Mouse (Mus musculus) E14TG2a.4 (cell line): ENCODE data around the gene Il6ra.

ENCODE experiments used
- H3K27me3 ChIP-seq: 2 replicates; pipeline ENCODE4 v1.6.1; 2014; ENCODE audit warnings: low read length, control low read depth; ENCODE audit not compliant: insufficient read depth
- H3K36me3 ChIP-seq: 2 replicates; pipeline ENCODE4 v1.6.1; 2014; ENCODE audit warnings: low read length, control low read depth; ENCODE audit not compliant: insufficient read depth
- H3K4me1 ChIP-seq: replicated peaks from 2 replicates; pipeline ENCODE4 v1.6.1; 2014; ENCODE audit warnings: low read depth, low read length, control low read depth
- H3K4me3 ChIP-seq: replicated peaks from 2 replicates; pipeline ENCODE4 v1.5.1; 2014; ENCODE audit warnings: mild to moderate bottlenecking, low read length
- H3K9me3 ChIP-seq: 2 replicates; pipeline ENCODE4 v1.6.1; 2014; ENCODE audit warnings: low read length, control low read depth
- CTCF ChIP-seq: conservative IDR thresholded peaks from 2 replicates; pipeline ENCODE4 v1.5.1; 2014; ENCODE audit warnings: low read length
- NANOG ChIP-seq: IDR thresholded peaks from 2 replicates; pipeline ENCODE4 v1.6.1; 2014; ENCODE audit warnings: borderline replicate concordance, low read length, mixed read lengths
- POU5F1 ChIP-seq: IDR thresholded peaks from 2 replicates; pipeline ENCODE4 v1.6.1; 2014; ENCODE audit warnings: low read length, borderline replicate concordance

Gene Il6ra

GRCm38 (mm10) chr3:89948655-89949054 is 35.7 kb upstream of the Il6ra start:
- TF ChIP-seq POU5F1 (no peak), CTCF (no peak), NANOG (no peak)
- Histone ChIP-seq H3K9me3 (peaks cover 2% of the 10 kb centered on the region), H3K36me3 (peaks cover 98% of the 10 kb centered on the region), H3K4me1 (peaks cover 40% of the 10 kb centered on the region), H3K4me3 (no peak overlapping the region), H3K27me3 (no peaks in the 10 kb centered on the region)

GRCm38 (mm10) chr3:89948021-89948420 is 35.0 kb upstream of the Il6ra start:
- TF ChIP-seq NANOG (no peak), CTCF (peak; percentile 24; the same call in 1 of the 2 replicates), POU5F1 (no peak)
- Histone ChIP-seq H3K4me3 (no peak overlapping the region), H3K27me3 (no peaks in the 10 kb centered on the region), H3K4me1 (peaks cover 37% of the 10 kb centered on the region), H3K36me3 (peaks cover 98% of the 10 kb centered on the region), H3K9me3 (peaks cover 9% of the 10 kb centered on the region)

GRCm38 (mm10) chr3:89945026-89945425 is 32.0 kb upstream of the Il6ra start:
- peaks cover 98% of the 10 kb centered on the region for H3K36me3 ChIP-seq
- peaks cover 27% of the 10 kb centered on the region for H3K4me1 ChIP-seq
- H3K27me3 ChIP-seq = no peaks in the 10 kb centered on the region
- peaks cover 32% of the 10 kb centered on the region for H3K9me3 ChIP-seq
- no peak overlapping the region for H3K4me3 ChIP-seq
- TF ChIP-seq POU5F1 (no peak), NANOG (no peak), CTCF (0 out of 2 replicates have a peak, but pooled peaks have one; percentile 27)

GRCm38 (mm10) chr3:89942894-89943293 is 29.9 kb upstream of the Il6ra start:
- no peak overlapping the region for H3K4me3 ChIP-seq
- no peaks in the 10 kb centered on the region for H3K27me3 ChIP-seq
- TF ChIP-seq NANOG = no peak
- TF ChIP-seq CTCF = no peak
- TF ChIP-seq POU5F1 = no peak
- peaks cover 14% of the 10 kb centered on the region for H3K4me1 ChIP-seq
- peaks cover 32% of the 10 kb centered on the region for H3K9me3 ChIP-seq
- peaks cover 92% of the 10 kb centered on the region for H3K36me3 ChIP-seq

- no peak overlapping the region for H3K4me3 ChIP-seq
- TF ChIP-seq NANOG (no peak), POU5F1 (no peak), CTCF (no peak)
- H3K9me3 ChIP-seq = peaks cover 24% of the 10 kb centered on the region
- H3K4me1 ChIP-seq = peaks cover 21% of the 10 kb centered on the region
- no peaks in the 10 kb centered on the region for H3K27me3 ChIP-seq
- H3K36me3 ChIP-seq = peaks cover 34% of the 10 kb centered on the region
Measured at GRCm38 (mm10) chr3:89936495-89936894, 23.5 kb upstream of the Il6ra start.

GRCm38 (mm10) chr3:89932925-89933324 is 19.9 kb upstream of the Il6ra start:
- H3K36me3 ChIP-seq = peaks cover 5% of the 10 kb centered on the region; the same call in 1 of the 2 replicates
- H3K4me1 ChIP-seq = peaks cover 14% of the 10 kb centered on the region
- peaks cover 17% of the 10 kb centered on the region for H3K9me3 ChIP-seq
- H3K27me3 ChIP-seq = 0 out of 2 replicates have a peak, but pooled peaks cover 3% of the 10 kb centered on the region
- no peak overlapping the region for H3K4me3 ChIP-seq
- no peak for TF ChIP-seq POU5F1
- TF ChIP-seq NANOG = no peak
- no peak for TF ChIP-seq CTCF

GRCm38 (mm10) chr3:89928956-89929355 is 16.0 kb upstream of the Il6ra start:
- no peaks in the 10 kb centered on the region for H3K4me1 ChIP-seq
- H3K36me3 ChIP-seq = no peaks in the 10 kb centered on the region
- peaks cover 13% of the 10 kb centered on the region for H3K9me3 ChIP-seq
- H3K4me3 ChIP-seq = no peak overlapping the region
- 0 out of 2 replicates have a peak, but pooled peaks cover 3% of the 10 kb centered on the region for H3K27me3 ChIP-seq
- TF ChIP-seq NANOG (no peak), POU5F1 (no peak)

GRCm38 (mm10) chr3:89926440-89926839 is 13.4 kb upstream of the Il6ra start:
- Histone ChIP-seq H3K4me1 (no peaks in the 10 kb centered on the region), H3K9me3 (no peaks in the 10 kb centered on the region; the same call in 1 of the 2 replicates)
- TF ChIP-seq CTCF (peak; percentile 59), NANOG (no peak)

GRCm38 (mm10) chr3:89920711-89921110 is 7.7 kb upstream of the Il6ra start:
- Histone ChIP-seq H3K36me3 (no peaks in the 10 kb centered on the region), H3K9me3 (no peaks in the 10 kb centered on the region), H3K27me3 (peaks cover 4% of the 10 kb centered on the region; the same call in 1 of the 2 replicates), H3K4me1 (no peaks in the 10 kb centered on the region), H3K4me3 (no peak overlapping the region)
- TF ChIP-seq CTCF (no peak), NANOG (no peak), POU5F1 (no peak)

More at GRCm38 (mm10) chr3:89926440-89926839, 13.4 kb upstream of the Il6ra start:
- Histone ChIP-seq H3K27me3 (0 out of 2 replicates have a peak, but pooled peaks cover 3% of the 10 kb centered on the region), H3K4me3 (no peak overlapping the region), H3K36me3 (no peaks in the 10 kb centered on the region)
